Mouse (Mus musculus) midbrain, embryonic 10.5 days (tissue): ENCODE measurements at regions not wholly inside any gene's neighbourhood (a gene's known extent, or its start where the extent isn't known, plus 50 kb on each side); places are given as distances from the start of the nearest gene placed in this dataset.

Source experiments
- DNase-seq: peaks from one replicate; pipeline ENCODE4 v3.0.0-alpha.2; 2017; ENCODE audit warnings: low spot score
- H3K27ac ChIP-seq: fragments of 300-500 bp; sonication (generic); replicated peaks from 2 replicates; pipeline ENCODE4 v1.5.1; 2016; ENCODE audit warnings: mild to moderate bottlenecking
- H3K27me3 ChIP-seq: fragments of 300-500 bp; sonication (generic); 2 replicates; pipeline ENCODE4 v1.6.1; 2016; ENCODE audit warnings: low read depth, mild to moderate bottlenecking; ENCODE audit not compliant: poor library complexity, severe bottlenecking
- H3K36me3 ChIP-seq: fragments of 300-500 bp; sonication (generic); 2 replicates; pipeline ENCODE4 v1.6.1; 2016; ENCODE audit warnings: mild to moderate bottlenecking, moderate library complexity
- H3K4me1 ChIP-seq: fragments of 300-500 bp; sonication (generic); 2 replicates; pipeline ENCODE4 v1.6.1; 2016
- H3K4me3 ChIP-seq: fragments of 300-500 bp; sonication (generic); 2 replicates; pipeline ENCODE4 v1.5.1; 2016; ENCODE audit warnings: mild to moderate bottlenecking, moderate library complexity
- H3K9me3 ChIP-seq: fragments of 300-500 bp; sonication (generic); replicated peaks from 2 replicates; pipeline ENCODE4 v1.6.1; 2016; ENCODE audit warnings: mild to moderate bottlenecking
- WGBS: fragments of 180-500 bp; shearing (Covaris S2); methylation state at CpG from one replicate; pipeline ENCODE4 v1.1.7; 2016; 5-methylcytosine and 5-hydroxymethylcytosine counted together

- Histone ChIP-seq H3K4me1 (no peaks in the 10 kb centered on the region), H3K9me3 (no peaks in the 10 kb centered on the region), H3K27ac (no peak overlapping the region), H3K27me3 (no peaks in the 10 kb centered on the region), H3K4me3 (no peak overlapping the region), H3K36me3 (no peaks in the 10 kb centered on the region)
- DNase-seq, result no peak
- 100% methylated on average over 1 of the region's 1 CpGs for WGBS
Observed at GRCm38 (mm10) chr16:87254736-87255135, 99.2 kb upstream of the N6amt1 start.

GRCm38 (mm10) chr16:87250531-87250930 is 103.5 kb upstream of the N6amt1 start:
- H3K36me3 ChIP-seq, result no peaks in the 10 kb centered on the region
- peaks cover 4% of the 10 kb centered on the region; the same call in 1 of the 2 replicates for H3K4me1 ChIP-seq
- WGBS, result 81% methylated on average over 10 of the region's 10 CpGs
- H3K27ac ChIP-seq, result no peak overlapping the region
- H3K4me3 ChIP-seq, result no peak overlapping the region
- no peaks in the 10 kb centered on the region for H3K9me3 ChIP-seq
- DNase-seq, result no peak
- H3K27me3 ChIP-seq, result no peaks in the 10 kb centered on the region

DNA sequence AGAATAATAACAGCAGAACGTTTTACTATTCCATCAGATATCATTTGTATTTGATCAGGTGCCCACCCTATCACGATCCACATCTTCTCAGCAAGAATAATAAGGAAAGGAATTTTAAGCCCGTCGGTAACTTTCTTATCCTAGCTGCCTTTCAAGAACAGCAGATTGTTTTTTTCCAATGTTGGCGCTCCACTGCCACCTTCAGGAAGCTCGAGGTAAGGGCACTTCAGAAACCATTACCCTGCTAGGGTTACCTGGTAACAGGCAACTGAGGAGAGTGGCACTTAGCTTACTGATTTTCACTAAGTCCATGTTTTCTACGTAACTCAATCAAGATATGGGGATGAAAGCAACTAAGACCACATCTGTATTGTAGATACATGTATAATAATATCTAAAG is 104.1 kb upstream of the N6amt1 start:
- Histone ChIP-seq H3K4me3 (no peak overlapping the region), H3K36me3 (no peaks in the 10 kb centered on the region), H3K27me3 (no peaks in the 10 kb centered on the region), H3K9me3 (no peaks in the 10 kb centered on the region), H3K4me1 (peaks cover 4% of the 10 kb centered on the region; the same call in 1 of the 2 replicates), H3K27ac (no peak overlapping the region)
- 28% methylated on average over 7 of the region's 7 CpGs for WGBS
- no peak for DNase-seq

GRCm38 (mm10) chr16:87248501-87249030 is 105.4 kb upstream of the N6amt1 start:
- Histone ChIP-seq H3K27me3 (no peaks in the 10 kb centered on the region), H3K4me1 (peaks cover 4% of the 10 kb centered on the region; the same call in 1 of the 2 replicates), H3K27ac (no peak overlapping the region), H3K36me3 (no peaks in the 10 kb centered on the region), H3K9me3 (no peaks in the 10 kb centered on the region), H3K4me3 (no peak overlapping the region)
- peak; percentile 39 for DNase-seq
- 53% methylated on average over 6 of the region's 6 CpGs for WGBS

- WGBS, result 70% methylated on average over 26 of the region's 26 CpGs
- Histone ChIP-seq H3K27me3 (no peaks in the 10 kb centered on the region), H3K27ac (no peak overlapping the region), H3K4me3 (peak overlapping the region; percentile 18; the same call in 1 of the 2 replicates), H3K36me3 (no peaks in the 10 kb centered on the region), H3K9me3 (no peaks in the 10 kb centered on the region), H3K4me1 (peaks cover 4% of the 10 kb centered on the region; the same call in 1 of the 2 replicates)
- peak; percentile 44 for DNase-seq
Observed at GRCm38 (mm10) chr16:87245933-87246791, 107.8 kb upstream of the N6amt1 start.

GRCm38 (mm10) chr16:87245441-87245840 is 108.5 kb upstream of the N6amt1 start:
- Histone ChIP-seq H3K4me3 (no peak overlapping the region), H3K27me3 (no peaks in the 10 kb centered on the region), H3K9me3 (no peaks in the 10 kb centered on the region), H3K27ac (no peak overlapping the region), H3K4me1 (peaks cover 4% of the 10 kb centered on the region; the same call in 1 of the 2 replicates), H3K36me3 (no peaks in the 10 kb centered on the region)
- DNase-seq, result no peak
- WGBS, result 94% methylated on average over 7 of the region's 7 CpGs

DNA sequence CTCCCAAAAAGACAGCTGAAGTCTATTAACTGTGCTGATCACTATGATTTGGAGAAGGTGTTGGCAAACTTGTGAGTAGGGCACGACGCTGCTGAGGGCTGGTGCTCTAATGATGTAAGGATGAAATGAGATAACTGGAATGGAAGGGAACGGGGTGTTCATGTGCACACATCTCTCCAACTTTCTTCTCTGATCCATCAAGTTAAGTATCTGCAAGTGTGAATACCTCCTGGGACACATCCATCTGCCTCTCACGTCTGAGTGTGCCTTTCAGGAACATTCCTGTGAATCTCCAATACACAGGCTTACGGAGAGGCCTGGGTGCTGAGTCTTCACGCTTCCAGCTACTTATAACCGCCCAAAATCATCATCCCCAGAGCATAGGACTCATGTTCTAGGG is 112.0 kb upstream of the N6amt1 start:
- DNase-seq, result no peak
- 84% methylated on average over 7 of the region's 7 CpGs for WGBS
- no peaks in the 10 kb centered on the region for H3K36me3 ChIP-seq
- no peaks in the 10 kb centered on the region for H3K9me3 ChIP-seq
- 0 out of 2 replicates have a peak, but pooled peaks cover under 1% of the 10 kb centered on the region for H3K4me1 ChIP-seq
- no peak overlapping the region for H3K27ac ChIP-seq
- H3K4me3 ChIP-seq, result no peak overlapping the region
- H3K27me3 ChIP-seq, result no peaks in the 10 kb centered on the region

DNA sequence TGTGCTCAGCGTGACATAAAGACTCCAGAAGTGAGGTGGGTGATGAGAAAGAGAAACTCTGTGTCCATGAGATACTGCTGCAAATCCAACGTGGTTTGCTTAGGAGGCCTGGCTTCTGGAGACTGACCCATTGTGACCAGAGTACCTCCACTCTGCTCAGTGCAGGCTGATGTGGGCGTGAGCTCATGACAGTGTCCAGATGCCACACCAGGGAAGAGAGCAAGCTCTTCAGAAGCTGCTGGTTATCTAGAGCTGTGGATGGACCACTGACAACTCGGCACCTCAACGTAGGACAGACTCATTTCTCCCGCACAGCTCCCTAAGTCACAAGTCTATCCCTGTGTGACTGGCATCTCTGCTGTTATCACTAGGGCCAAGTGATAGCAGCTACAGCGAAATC is 114.9 kb upstream of the N6amt1 start:
- Histone ChIP-seq H3K36me3 (no peaks in the 10 kb centered on the region), H3K9me3 (no peaks in the 10 kb centered on the region), H3K27ac (no peak overlapping the region), H3K27me3 (no peaks in the 10 kb centered on the region), H3K4me3 (no peak overlapping the region), H3K4me1 (0 out of 2 replicates have a peak, but pooled peaks cover 4% of the 10 kb centered on the region)
- DNase-seq, result no peak
- 89% methylated on average over 7 of the region's 7 CpGs for WGBS

GRCm38 (mm10) chr16:87234199-87234598 is 119.8 kb upstream of the N6amt1 start:
- DNase-seq, result no peak

DNA sequence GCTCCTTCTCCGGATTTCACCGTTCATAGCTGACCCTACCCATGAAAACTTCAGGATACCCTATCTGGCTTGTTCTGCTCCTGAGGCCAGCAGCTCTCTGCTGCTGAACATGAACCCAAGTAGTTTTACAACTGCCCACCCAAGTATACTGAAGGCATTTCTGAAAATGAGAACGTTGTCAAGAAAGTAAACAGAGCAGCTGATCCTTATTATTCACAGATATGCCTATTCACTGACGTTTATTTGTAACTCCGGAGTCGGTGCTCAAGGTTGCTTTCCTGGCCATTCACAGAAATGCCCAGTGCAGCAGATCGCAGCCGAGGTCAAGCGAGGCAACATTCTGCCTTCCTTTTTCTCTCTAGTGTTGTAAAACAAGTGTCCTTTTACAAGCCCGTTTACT is 128.4 kb upstream of the N6amt1 start:
- no peak for DNase-seq
- 90% methylated on average over 10 of the region's 10 CpGs for WGBS
- Histone ChIP-seq H3K27ac (no peak overlapping the region), H3K4me1 (no peaks in the 10 kb centered on the region), H3K27me3 (no peaks in the 10 kb centered on the region), H3K9me3 (no peaks in the 10 kb centered on the region), H3K36me3 (no peaks in the 10 kb centered on the region), H3K4me3 (no peak overlapping the region)

More at GRCm38 (mm10) chr16:87234199-87234598, 119.8 kb upstream of the N6amt1 start:
- Histone ChIP-seq H3K4me3 (no peak overlapping the region), H3K27ac (no peak overlapping the region), H3K36me3 (no peaks in the 10 kb centered on the region), H3K27me3 (no peaks in the 10 kb centered on the region), H3K9me3 (no peaks in the 10 kb centered on the region), H3K4me1 (0 out of 2 replicates have a peak, but pooled peaks cover 4% of the 10 kb centered on the region)
- WGBS, result 44% methylated on average over 4 of the region's 4 CpGs

- DNase-seq, result no peak
- H3K4me1 ChIP-seq, result no peaks in the 10 kb centered on the region
- no peaks in the 10 kb centered on the region for H3K27me3 ChIP-seq
- no peaks in the 10 kb centered on the region for H3K36me3 ChIP-seq
- no peak overlapping the region for H3K27ac ChIP-seq
- 89% methylated on average over 8 of the region's 8 CpGs for WGBS
- H3K9me3 ChIP-seq, result no peaks in the 10 kb centered on the region
- H3K4me3 ChIP-seq, result no peak overlapping the region
Observed at GRCm38 (mm10) chr16:87225085-87225484, 128.9 kb upstream of the N6amt1 start.

DNA sequence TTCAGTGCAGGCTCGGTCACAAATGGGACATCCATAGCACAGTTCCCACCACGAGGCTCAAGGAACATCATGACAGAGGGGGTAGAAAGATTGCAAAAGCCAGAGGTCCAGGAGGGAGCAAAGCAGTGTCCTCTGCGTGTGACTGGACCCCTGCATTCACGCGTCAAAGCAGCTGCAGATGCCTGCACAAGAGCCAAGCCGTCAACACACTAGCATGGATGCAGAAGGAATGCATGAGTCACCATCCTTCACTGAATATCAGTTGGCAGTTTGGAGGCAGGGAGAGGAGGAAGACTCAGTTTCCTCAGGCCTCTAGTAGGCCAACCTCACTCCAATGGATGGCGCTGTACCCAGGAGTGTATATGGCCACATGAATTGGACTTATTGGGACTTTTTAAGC is 130.0 kb upstream of the N6amt1 start:
- Histone ChIP-seq H3K36me3 (no peaks in the 10 kb centered on the region), H3K27ac (no peak overlapping the region), H3K27me3 (no peaks in the 10 kb centered on the region), H3K4me1 (no peaks in the 10 kb centered on the region), H3K9me3 (no peaks in the 10 kb centered on the region), H3K4me3 (no peak overlapping the region)
- DNase-seq, result no peak
- WGBS, result 93% methylated on average over 7 of the region's 7 CpGs

DNA sequence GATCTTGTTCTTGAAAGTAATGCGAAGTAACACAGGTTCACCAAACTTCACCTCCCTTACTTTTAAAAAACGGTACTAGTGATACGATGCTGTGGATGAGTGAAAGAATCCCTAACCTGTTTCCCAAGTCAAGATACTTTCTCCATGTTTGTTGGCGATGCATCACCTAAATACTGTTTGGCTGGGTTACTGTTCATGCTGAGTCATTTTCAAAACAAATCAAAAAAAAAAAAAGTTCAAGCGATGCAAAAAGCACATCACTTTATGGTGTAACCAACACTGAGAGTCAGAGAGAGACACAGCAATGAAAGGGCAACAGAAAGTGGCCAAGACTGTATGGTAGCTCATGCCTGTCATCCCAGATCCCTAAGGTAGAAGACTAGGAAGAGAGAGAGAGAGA is 133.4 kb upstream of the N6amt1 start:
- 90% methylated on average over 5 of the region's 5 CpGs for WGBS
- no peaks in the 10 kb centered on the region for H3K36me3 ChIP-seq
- H3K4me3 ChIP-seq, result no peak overlapping the region
- no peaks in the 10 kb centered on the region for H3K27me3 ChIP-seq
- H3K9me3 ChIP-seq, result no peaks in the 10 kb centered on the region
- no peaks in the 10 kb centered on the region for H3K4me1 ChIP-seq
- H3K27ac ChIP-seq, result no peak overlapping the region
- DNase-seq, result no peak
